Mouse (Mus musculus) liver, embryonic 15.5 days (tissue): Measurements from ENCODE around the gene Ssr4. TPM values are rescaled to one million over a fixed set of nuclear protein-coding genes. Genes with fewer than 3 reads are reported as not detected.

Experiments
- ATAC-seq: fragments of 200-750 bp; cut with Nextera tagmentation; 2 replicates; pipeline ENCODE4 v1.8.0; 2017; ENCODE audit warnings: moderate number of reproducible peaks, mild to moderate bottlenecking, moderate library complexity; ENCODE audit not compliant: insufficient read depth
- H3K27ac ChIP-seq: fragments of 300-500 bp; sonication (generic); replicated peaks from 2 replicates; pipeline ENCODE4 v1.5.1; 2015; ENCODE audit warnings: mild to moderate bottlenecking, inconsistent platforms
- H3K27me3 ChIP-seq: fragments of 300-500 bp; sonication (generic); 2 replicates; pipeline ENCODE4 v1.6.1; 2015; ENCODE audit warnings: mild to moderate bottlenecking, inconsistent platforms
- H3K36me3 ChIP-seq: fragments of 300-500 bp; sonication (generic); replicated peaks from 2 replicates; pipeline ENCODE4 v1.6.1; 2015; ENCODE audit warnings: moderate library complexity, mild to moderate bottlenecking, inconsistent platforms
- H3K4me1 ChIP-seq: fragments of 300-500 bp; sonication (generic); replicated peaks from 2 replicates; pipeline ENCODE4 v1.6.1; 2015; ENCODE audit warnings: inconsistent platforms
- H3K4me2 ChIP-seq: fragments of 300-500 bp; sonication (generic); 2 replicates; pipeline ENCODE4 v1.6.1; 2015; ENCODE audit warnings: moderate library complexity, mild to moderate bottlenecking, inconsistent platforms
- H3K4me3 ChIP-seq: fragments of 300-500 bp; sonication (generic); replicated peaks from 2 replicates; pipeline ENCODE4 v1.5.1; 2015; ENCODE audit warnings: mild to moderate bottlenecking, inconsistent platforms
- H3K9ac ChIP-seq: fragments of 300-500 bp; sonication (generic); 2 replicates; pipeline ENCODE4 v1.6.1; 2015; ENCODE audit warnings: moderate library complexity, mild to moderate bottlenecking, inconsistent platforms
- H3K9me3 ChIP-seq: fragments of 300-500 bp; sonication (generic); replicated peaks from 2 replicates; pipeline ENCODE4 v1.6.1; 2016; ENCODE audit warnings: inconsistent platforms
- WGBS: fragments of 180-500 bp; shearing (Covaris S2); methylation state at CpG from one replicate; pipeline ENCODE4 v1.1.7; 2015; ENCODE audit warnings: mixed read lengths; ENCODE audit not compliant: insufficient replicate concordance; 5-methylcytosine and 5-hydroxymethylcytosine counted together
- polyA plus RNA-seq: library from polyadenylated mRNA; unstranded; fragments of >200 nt; fragmentation: Nextera tagmentation; extraction: Ambion mirVana; gene quantifications from 2 replicates; pipeline ENCODE4 v1.2.1, GENCODE M21; 2015

Ssr4 gene
- polyA plus RNA-seq, 1 experiment from 2014 or later: 162 TPM

DNA sequence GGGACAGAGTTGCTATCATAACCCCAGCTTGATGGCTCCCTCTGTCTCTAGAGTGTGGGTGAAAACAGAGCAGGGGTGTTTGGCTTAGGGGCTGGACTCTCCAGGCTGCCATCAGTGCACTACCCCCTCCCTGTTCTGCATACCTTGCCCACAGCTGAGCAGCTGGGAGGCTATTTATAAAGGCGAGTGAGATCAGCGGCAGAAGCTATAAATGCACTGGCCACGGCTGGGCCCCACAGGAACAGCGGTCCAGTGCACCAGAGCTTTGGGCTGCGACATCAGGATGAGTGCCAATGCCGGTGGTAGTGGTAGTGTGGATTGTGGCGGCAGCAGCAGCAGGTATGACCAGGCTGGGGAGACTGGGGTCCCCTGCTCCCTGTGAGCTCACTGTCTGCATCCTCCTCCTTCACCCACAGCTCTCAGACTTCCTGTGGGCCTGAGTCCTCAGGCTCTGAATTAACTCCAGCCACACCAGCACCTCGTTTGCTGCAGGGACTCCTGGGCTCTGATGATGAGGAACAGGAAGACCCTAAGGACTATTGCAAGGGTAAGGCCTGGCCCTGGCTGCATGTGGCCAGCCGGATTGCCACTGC, 12.6 kb upstream of the Ssr4 start, which contains the start of gene Srpk3:
TSS of gene Srpk3 (plus strand) at position 238 of the 593 bp plus-strand sequence.
- no peak for ATAC-seq
- 36% methylated on average over 9 of the region's 9 CpGs for WGBS
- Histone ChIP-seq H3K9me3 (no peaks in the 10 kb centered on the region), H3K36me3 (peaks cover 9% of the 10 kb centered on the region), H3K27ac (no peak within 1 kb of the TSS), H3K4me3 (no peak within 1 kb of the TSS), H3K4me1 (no peaks in the 10 kb centered on the region), H3K27me3 (0 out of 2 replicates have a peak, but pooled peaks cover 3% of the 10 kb centered on the region), H3K9ac (no peak within 1 kb of the TSS), H3K4me2 (no peak within 1 kb of the TSS)

DNA sequence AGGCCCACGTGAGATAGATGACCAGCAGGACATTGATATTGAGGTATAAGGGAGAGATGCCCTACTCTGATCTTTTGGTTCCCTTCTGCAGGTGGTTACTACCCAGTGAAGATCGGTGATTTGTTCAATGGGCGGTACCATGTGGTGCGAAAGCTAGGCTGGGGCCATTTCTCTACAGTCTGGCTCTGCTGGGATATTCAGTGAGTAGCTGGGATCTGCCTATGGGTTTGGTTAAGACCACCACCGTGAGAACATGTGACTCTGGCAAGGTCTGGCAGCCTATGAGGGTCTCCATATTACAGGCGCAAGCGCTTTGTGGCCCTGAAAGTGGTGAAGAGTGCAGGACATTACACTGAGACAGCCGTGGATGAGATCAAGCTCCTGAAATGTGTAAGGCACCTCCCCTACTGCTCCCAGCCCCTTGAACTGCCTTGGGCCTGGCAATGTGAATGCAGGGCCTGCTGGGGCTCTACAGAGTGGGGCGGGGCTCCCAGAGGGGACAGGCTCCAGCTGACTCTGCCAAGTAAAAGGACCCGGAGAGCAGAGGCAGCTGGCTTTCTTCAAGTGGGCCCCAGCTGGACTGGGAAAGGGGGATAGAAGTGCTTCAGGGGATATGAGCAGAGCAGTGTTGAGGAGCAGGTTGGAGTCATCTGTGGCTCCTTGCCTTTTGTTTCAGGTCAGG, 11.9 kb upstream of the Ssr4 start:
- Histone ChIP-seq H3K36me3 (peaks cover 16% of the 10 kb centered on the region), H3K4me3 (no peak overlapping the region), H3K4me1 (no peaks in the 10 kb centered on the region), H3K9ac (no peak overlapping the region), H3K27me3 (0 out of 2 replicates have a peak, but pooled peaks cover 3% of the 10 kb centered on the region), H3K4me2 (no peak overlapping the region), H3K9me3 (no peaks in the 10 kb centered on the region), H3K27ac (no peak overlapping the region)
- ATAC-seq: no peak
- 62% methylated on average over 10 of the region's 10 CpGs for WGBS

DNA sequence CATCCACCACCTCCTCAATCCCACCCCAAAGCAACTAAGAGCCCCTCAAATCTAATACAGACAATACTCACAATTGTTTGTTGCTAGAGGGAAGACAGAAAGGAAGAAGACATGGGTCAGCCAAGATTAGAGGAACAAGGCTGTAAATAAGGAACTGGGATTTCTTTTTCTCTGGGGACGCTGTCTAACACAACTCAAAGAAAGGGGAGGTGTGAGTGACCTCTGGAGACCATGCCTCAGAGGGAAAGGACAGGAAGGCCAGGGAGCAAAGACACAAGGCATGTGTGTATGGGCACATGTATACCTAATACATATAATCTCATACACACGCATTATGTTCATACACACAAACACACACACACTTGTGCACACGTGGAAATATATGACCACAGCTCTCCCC, 4.6 kb upstream of the Ssr4 start:
- H3K4me2 ChIP-seq: no peak overlapping the region
- H3K36me3 ChIP-seq: peaks cover 39% of the 10 kb centered on the region
- no peak overlapping the region for H3K4me3 ChIP-seq
- no peaks in the 10 kb centered on the region for H3K9me3 ChIP-seq
- WGBS: 72% methylated on average over 3 of the region's 3 CpGs
- H3K27me3 ChIP-seq: no peaks in the 10 kb centered on the region
- no peak overlapping the region for H3K9ac ChIP-seq
- H3K27ac ChIP-seq: no peak overlapping the region
- H3K4me1 ChIP-seq: peaks cover 16% of the 10 kb centered on the region
- no peak for ATAC-seq

DNA sequence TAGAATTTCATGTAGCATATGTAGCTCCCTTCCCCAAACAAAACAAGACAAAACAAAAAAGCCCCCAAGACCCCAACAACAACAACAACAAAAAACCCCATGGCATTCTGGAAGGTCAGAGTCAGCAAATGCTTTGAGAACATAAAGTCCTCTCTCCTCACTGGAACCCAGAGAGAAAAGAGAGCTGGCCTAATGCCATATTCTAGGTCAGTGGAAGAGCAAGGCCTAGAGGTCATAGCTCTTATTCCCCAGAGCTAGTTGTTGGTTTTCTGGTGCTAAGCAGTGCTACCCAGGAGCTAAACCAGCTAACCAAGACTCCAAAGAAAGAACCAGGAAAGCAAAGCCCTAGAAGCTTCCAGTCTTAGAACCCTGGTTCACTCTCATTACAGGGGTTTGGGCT, 1.2 kb upstream of the Ssr4 start:
- peak overlapping the region; percentile 76 for H3K4me2 ChIP-seq
- no peak for ATAC-seq
- H3K9me3 ChIP-seq: no peaks in the 10 kb centered on the region
- no peaks in the 10 kb centered on the region for H3K27me3 ChIP-seq
- H3K36me3 ChIP-seq: peaks cover 33% of the 10 kb centered on the region
- H3K27ac ChIP-seq: peak overlapping the region; percentile 94
- peaks cover 31% of the 10 kb centered on the region for H3K4me1 ChIP-seq
- H3K4me3 ChIP-seq: peak overlapping the region; percentile 72
- peak overlapping the region; percentile 74 for H3K9ac ChIP-seq

DNA sequence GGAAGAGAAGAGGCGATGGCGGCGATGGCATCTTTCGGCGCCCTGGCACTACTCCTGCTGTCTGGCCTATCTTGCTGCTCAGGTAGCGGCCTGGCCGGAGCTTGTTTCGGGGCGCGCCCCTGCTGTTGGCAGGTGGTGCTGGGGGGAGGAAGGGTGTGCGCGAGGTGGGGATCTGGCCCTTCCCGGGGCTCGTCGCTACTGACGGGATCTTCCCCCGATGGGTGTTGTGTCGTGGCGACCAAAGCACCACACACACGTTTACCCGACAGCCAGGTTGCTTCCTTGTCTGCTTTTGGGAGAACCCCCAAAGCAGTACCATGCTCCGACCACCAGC, 364 bp downstream of the Ssr4 start:
- peaks cover 29% of the 10 kb centered on the region for H3K36me3 ChIP-seq
- peaks cover 31% of the 10 kb centered on the region for H3K4me1 ChIP-seq
- peak; percentile 29 for ATAC-seq
- H3K4me2 ChIP-seq: peak overlapping the region; percentile 76
- WGBS: 14% methylated on average over 22 of the region's 22 CpGs
- no peaks in the 10 kb centered on the region for H3K9me3 ChIP-seq
- peak overlapping the region; percentile 74 for H3K9ac ChIP-seq
- peak overlapping the region; percentile 94 for H3K27ac ChIP-seq
- peak overlapping the region; percentile 72 for H3K4me3 ChIP-seq
- no peaks in the 10 kb centered on the region for H3K27me3 ChIP-seq

DNA sequence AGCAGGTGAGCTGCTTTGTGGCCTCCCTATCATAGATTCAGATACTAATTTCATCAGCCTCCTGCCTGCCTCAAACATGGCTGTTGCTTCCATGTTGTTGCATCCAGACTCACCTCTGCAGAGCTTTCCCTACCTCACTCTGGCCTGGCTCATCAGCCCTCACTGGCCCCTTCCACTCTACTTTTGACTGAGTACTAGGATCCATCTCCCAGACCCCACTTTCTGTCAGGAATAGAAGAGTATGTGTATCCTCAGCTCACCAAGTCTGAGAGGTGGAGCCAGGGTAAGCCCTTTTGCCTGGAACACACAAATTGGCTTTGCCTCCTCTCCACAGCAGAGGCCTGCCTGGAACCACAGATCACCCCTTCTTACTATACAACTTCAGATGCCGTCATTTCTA, 1.7 kb downstream of the Ssr4 start:
- H3K27me3 ChIP-seq: no peaks in the 10 kb centered on the region
- peaks cover 26% of the 10 kb centered on the region for H3K36me3 ChIP-seq
- ATAC-seq: no peak
- peak overlapping the region; percentile 72 for H3K4me3 ChIP-seq
- H3K4me1 ChIP-seq: peaks cover 31% of the 10 kb centered on the region
- H3K9ac ChIP-seq: 0 out of 2 replicates have a peak overlapping the region, but pooled peaks have one; percentile 74
- WGBS: 76% methylated on average over 1 of the region's 1 CpGs
- peak overlapping the region; percentile 76 for H3K4me2 ChIP-seq
- no peak overlapping the region for H3K27ac ChIP-seq
- no peaks in the 10 kb centered on the region for H3K9me3 ChIP-seq

DNA sequence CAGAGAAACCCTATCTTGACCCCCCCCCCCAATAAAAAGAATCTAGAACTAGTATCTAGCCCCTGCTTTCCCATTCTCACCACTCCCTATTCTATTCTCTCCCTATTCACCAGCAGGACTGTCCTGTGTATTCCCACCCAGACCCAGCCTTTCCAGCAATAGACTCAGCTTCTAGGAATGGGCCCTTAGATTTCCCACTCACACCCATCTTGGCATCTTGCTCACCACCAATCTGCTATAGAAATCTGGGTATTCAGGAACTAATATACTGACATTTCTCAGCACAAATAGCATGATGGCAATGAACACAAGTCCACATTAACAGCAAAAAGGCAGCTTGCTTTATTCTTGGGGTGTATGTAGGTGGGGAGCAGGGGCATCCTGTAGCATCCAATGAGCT, 6.2 kb downstream of the Ssr4 start:
- H3K4me2 ChIP-seq: no peak overlapping the region

DNA sequence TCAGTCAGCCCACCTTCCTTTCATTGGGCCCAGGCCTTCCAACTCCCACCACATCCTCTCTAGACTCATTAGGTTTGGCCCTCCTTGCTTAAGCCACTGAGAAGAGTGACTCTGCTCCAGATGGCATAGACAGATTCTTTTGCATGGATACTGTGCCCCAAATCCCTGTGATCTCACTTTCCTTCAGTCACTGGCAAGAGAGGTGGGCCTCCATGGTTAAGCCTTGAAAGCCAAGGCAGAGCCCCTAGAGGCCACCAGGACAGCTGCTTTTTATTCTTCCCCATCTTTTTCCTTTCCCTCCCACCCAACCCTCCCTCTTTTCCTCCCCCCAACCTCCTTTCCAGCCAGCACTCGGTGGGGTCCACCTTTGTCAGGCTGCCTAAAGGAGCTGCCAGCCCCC, 6.7 kb downstream of the Ssr4 start:
- H3K9me3 ChIP-seq: no peaks in the 10 kb centered on the region
- H3K36me3 ChIP-seq: peaks cover 26% of the 10 kb centered on the region
- 25% methylated on average over 1 of the region's 1 CpGs for WGBS
- H3K27ac ChIP-seq: no peak overlapping the region
- peaks cover 6% of the 10 kb centered on the region for H3K4me1 ChIP-seq
- ATAC-seq: no peak
- no peak overlapping the region for H3K4me2 ChIP-seq
- H3K27me3 ChIP-seq: no peaks in the 10 kb centered on the region
- no peak overlapping the region for H3K4me3 ChIP-seq
- H3K9ac ChIP-seq: no peak overlapping the region

More for the DNA sequence above, 6.2 kb downstream of the Ssr4 start:
- Histone ChIP-seq H3K36me3 (peaks cover 26% of the 10 kb centered on the region), H3K4me1 (peaks cover 10% of the 10 kb centered on the region), H3K27ac (no peak overlapping the region), H3K9ac (no peak overlapping the region), H3K27me3 (no peaks in the 10 kb centered on the region), H3K4me3 (no peak overlapping the region), H3K9me3 (no peaks in the 10 kb centered on the region)
- ATAC-seq: no peak

DNA sequence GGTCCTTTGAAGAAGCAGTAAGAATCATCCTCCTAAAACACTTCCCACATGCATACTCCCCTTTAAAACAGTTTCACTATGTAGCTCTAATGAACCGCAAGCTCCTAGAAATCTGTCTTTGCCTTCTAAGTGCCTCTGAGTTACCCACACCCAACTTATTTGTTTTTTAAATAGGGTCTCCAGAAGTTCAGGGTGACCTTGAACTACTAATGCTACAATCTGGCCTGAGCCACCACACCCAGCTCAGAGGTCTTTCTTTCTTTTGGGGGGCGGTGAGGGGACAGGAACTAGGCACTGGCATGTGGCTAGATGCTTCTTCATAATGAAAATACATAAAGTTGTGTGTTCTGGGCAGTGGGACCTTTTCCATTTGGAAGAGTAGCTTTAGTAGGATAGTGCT, 10.7 kb downstream of the Ssr4 start:
- Histone ChIP-seq H3K27ac (no peak overlapping the region), H3K4me3 (no peak overlapping the region), H3K9me3 (no peaks in the 10 kb centered on the region), H3K36me3 (no peaks in the 10 kb centered on the region), H3K4me1 (no peaks in the 10 kb centered on the region), H3K9ac (no peak overlapping the region), H3K4me2 (no peak overlapping the region), H3K27me3 (peaks cover 5% of the 10 kb centered on the region)
- ATAC-seq: no peak
- WGBS: 65% methylated on average over 2 of the region's 2 CpGs

DNA sequence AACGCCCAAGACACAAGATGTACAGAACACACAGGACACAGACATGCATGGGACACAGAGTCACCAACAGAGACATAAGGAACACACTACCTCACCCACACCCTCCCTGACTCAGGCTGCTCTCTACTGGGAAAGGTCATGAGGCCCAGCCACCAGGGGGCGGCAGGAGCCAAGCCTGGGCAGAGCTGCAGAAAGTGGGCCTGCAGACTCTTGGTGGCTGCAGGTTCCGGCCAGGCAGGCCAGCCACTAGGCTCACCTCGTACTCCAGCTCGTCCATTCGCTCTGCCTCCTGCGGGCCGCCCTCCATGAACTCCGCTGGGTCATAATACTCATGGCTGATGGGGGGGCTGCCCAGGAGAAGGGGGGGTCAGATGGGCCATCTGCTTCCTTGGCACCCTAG, 11.7 kb downstream of the Ssr4 start:
- 22% methylated on average over 9 of the region's 9 CpGs for WGBS
- no peak overlapping the region for H3K4me3 ChIP-seq
- no peaks in the 10 kb centered on the region for H3K9me3 ChIP-seq
- H3K27me3 ChIP-seq: peaks cover 5% of the 10 kb centered on the region
- H3K9ac ChIP-seq: no peak overlapping the region
- H3K4me2 ChIP-seq: no peak overlapping the region
- no peaks in the 10 kb centered on the region for H3K4me1 ChIP-seq
- no peak overlapping the region for H3K27ac ChIP-seq
- no peaks in the 10 kb centered on the region for H3K36me3 ChIP-seq
- peak; percentile 51; the same call in 1 of the 2 replicates for ATAC-seq

DNA sequence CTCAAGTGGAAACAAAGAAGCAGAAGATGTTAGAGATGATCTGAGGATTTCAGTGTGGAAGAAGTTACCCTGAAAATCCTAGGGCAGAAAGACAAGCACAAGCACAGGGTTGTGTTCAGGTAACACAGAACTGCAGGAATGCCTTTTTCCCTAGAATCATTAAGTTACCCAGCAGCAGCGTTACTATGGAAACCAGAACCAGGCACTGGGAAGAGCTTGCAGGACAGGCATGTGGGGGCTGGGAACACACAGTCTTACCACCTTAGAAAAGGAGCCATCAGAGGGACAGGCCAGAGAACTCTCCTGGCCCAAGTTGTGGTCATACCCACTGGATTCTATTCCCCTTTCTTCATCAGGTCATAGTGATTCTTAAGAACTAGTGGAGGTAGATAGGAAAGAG, 19.0 kb downstream of the Ssr4 start:
- no peaks in the 10 kb centered on the region for H3K36me3 ChIP-seq
- no peak overlapping the region for H3K4me3 ChIP-seq
- H3K4me1 ChIP-seq: no peaks in the 10 kb centered on the region
- no peak for ATAC-seq
- no peaks in the 10 kb centered on the region for H3K27me3 ChIP-seq
- no peak overlapping the region for H3K27ac ChIP-seq
- no peaks in the 10 kb centered on the region for H3K9me3 ChIP-seq
- H3K9ac ChIP-seq: no peak overlapping the region
- H3K4me2 ChIP-seq: no peak overlapping the region
- 40% methylated on average over 1 of the region's 1 CpGs for WGBS

DNA sequence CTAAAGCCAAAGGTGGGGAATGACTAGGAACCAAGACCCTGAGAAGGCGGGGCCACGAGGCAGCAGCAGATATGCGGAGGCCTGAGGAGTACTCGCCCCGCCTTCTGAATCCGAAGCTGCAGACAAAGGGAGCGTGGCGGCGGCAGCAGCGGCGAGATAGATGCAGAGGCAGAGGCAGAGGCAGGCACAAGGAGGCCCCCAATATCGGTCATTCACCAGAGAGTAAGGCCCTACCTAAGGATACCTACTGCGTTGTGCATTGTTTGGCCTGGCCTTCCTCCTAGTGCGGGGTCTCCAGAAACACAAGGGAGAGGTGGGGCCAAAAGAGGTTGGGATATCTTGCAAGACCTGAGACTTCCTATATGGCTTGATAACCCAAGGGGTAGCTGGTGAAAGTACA, 28.2 kb downstream of the Ssr4 start:
- Histone ChIP-seq H3K4me2 (no peak overlapping the region), H3K27ac (no peak overlapping the region), H3K36me3 (no peaks in the 10 kb centered on the region), H3K27me3 (peaks cover 18% of the 10 kb centered on the region), H3K4me3 (no peak overlapping the region), H3K4me1 (no peaks in the 10 kb centered on the region), H3K9ac (no peak overlapping the region), H3K9me3 (no peaks in the 10 kb centered on the region)
- ATAC-seq: no peak
- WGBS: 12% methylated on average over 14 of the region's 14 CpGs
